Mouse (Mus musculus) neural tube, embryonic 11.5 days (tissue): ENCODE data around the gene Cacna1c. TPM values are rescaled to one million over a fixed set of nuclear protein-coding genes. Genes with fewer than 3 reads are reported as not detected.

Experiments used
- ATAC-seq: fragments of 200-750 bp; cut with Nextera tagmentation; 2 replicates; pipeline ENCODE4 v1.8.0; 2017; ENCODE audit warnings: moderate number of reproducible peaks, mild to moderate bottlenecking, moderate TSS enrichment, moderate library complexity; ENCODE audit not compliant: insufficient read depth, low FRiP score, low TSS enrichment
- DNase-seq: peaks from one replicate; pipeline ENCODE4 v3.0.0-alpha.2; 2015; ENCODE audit warnings: low spot score
- H3K27ac ChIP-seq: fragments of 300-500 bp; sonication (generic); 2 replicates; pipeline ENCODE4 v1.5.1; 2014; ENCODE audit warnings: low read depth, mild to moderate bottlenecking, low read length
- H3K27me3 ChIP-seq: fragments of 300-500 bp; sonication (generic); 2 replicates; pipeline ENCODE4 v1.6.1; 2014; ENCODE audit warnings: mild to moderate bottlenecking, low read length, mixed read lengths; ENCODE audit not compliant: control insufficient read depth, insufficient read depth
- H3K36me3 ChIP-seq: fragments of 300-500 bp; sonication (generic); 2 replicates; pipeline ENCODE4 v1.6.1; 2014; ENCODE audit warnings: mild to moderate bottlenecking, low read length, moderate library complexity, mixed read lengths; ENCODE audit not compliant: control insufficient read depth, insufficient read depth
- H3K4me1 ChIP-seq: fragments of 300-500 bp; sonication (generic); 2 replicates; pipeline ENCODE4 v1.6.1; 2014; ENCODE audit warnings: low read length, mixed read lengths; ENCODE audit not compliant: control insufficient read depth, insufficient read depth
- H3K4me2 ChIP-seq: fragments of 300-500 bp; sonication (generic); 2 replicates; pipeline ENCODE4 v1.6.1; 2014; ENCODE audit warnings: low read depth, mild to moderate bottlenecking, moderate library complexity
- H3K4me3 ChIP-seq: fragments of 300-500 bp; sonication (generic); 2 replicates; pipeline ENCODE4 v1.5.1; 2014; ENCODE audit warnings: low read depth, low read length
- H3K9ac ChIP-seq: fragments of 300-500 bp; sonication (generic); 2 replicates; pipeline ENCODE4 v1.6.1; 2014; ENCODE audit warnings: mild to moderate bottlenecking, low read length
- H3K9me3 ChIP-seq: fragments of 300-500 bp; sonication (generic); 2 replicates; pipeline ENCODE4 v1.6.1; 2016; ENCODE audit warnings: low read length; ENCODE audit not compliant: control insufficient read depth
- WGBS: fragments of 180-500 bp; shearing (Covaris S2); extraction: QIAGEN DNeasy Blood & Tissue Kit; methylation state at CpG from one replicate; pipeline ENCODE4 v1.1.7; 2014; 5-methylcytosine and 5-hydroxymethylcytosine counted together
- polyA plus RNA-seq: library from polyadenylated mRNA; unstranded; fragments of >200 nt; fragmentation: Nextera tagmentation; extraction: Ambion mirVana; gene quantifications from 2 replicates; pipeline ENCODE4 v1.2.1, GENCODE M21; 2014

The Cacna1c gene
- polyA plus RNA-seq, 1 experiment from 2014 or later: 3.3 TPM

- no peaks in the 10 kb centered on the region for H3K36me3 ChIP-seq
- 83% methylated on average over 11 of the region's 11 CpGs for WGBS
- no peak overlapping the region for H3K4me2 ChIP-seq
- H3K27ac ChIP-seq: no peak overlapping the region
- ATAC-seq (no peak), DNase-seq (no peak)
- H3K9ac ChIP-seq: no peak overlapping the region
- H3K27me3 ChIP-seq: no peaks in the 10 kb centered on the region
- no peak overlapping the region for H3K4me3 ChIP-seq
- no peaks in the 10 kb centered on the region for H3K9me3 ChIP-seq
- no peaks in the 10 kb centered on the region for H3K4me1 ChIP-seq
Observed at GRCm38 (mm10) chr6:119228861-119229603, 32.8 kb upstream of the Cacna1c start.

DNA sequence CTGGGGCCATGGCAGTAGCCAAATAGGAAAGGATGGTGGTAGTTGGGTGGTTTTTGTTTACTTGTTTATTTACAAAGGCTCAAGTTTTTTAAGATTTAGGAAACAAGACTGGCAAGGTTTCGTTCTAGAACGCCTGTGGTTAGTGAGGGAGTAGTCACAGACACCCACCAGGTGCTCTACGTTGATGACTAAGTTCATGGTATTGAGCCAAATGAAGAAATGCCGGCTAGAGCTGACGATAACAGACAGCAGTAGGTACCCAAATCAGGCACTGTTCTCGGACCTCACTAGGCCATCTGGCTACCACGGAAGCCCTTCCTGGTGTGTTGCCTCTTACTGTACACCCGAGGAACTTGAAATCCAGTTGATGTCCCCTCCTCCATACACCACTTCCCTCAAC, 30.8 kb upstream of the Cacna1c start:
- Histone ChIP-seq H3K9me3 (no peaks in the 10 kb centered on the region), H3K36me3 (no peaks in the 10 kb centered on the region), H3K4me3 (no peak overlapping the region), H3K27ac (no peak overlapping the region), H3K27me3 (no peaks in the 10 kb centered on the region), H3K9ac (no peak overlapping the region), H3K4me2 (no peak overlapping the region), H3K4me1 (no peaks in the 10 kb centered on the region)
- DNase-seq (no peak), ATAC-seq (no peak)
- WGBS: 89% methylated on average over 8 of the region's 8 CpGs

GRCm38 (mm10) chr6:119225731-119226130, 29.5 kb upstream of the Cacna1c start:
- Histone ChIP-seq H3K27ac (no peak overlapping the region), H3K27me3 (no peaks in the 10 kb centered on the region), H3K9me3 (no peaks in the 10 kb centered on the region), H3K36me3 (no peaks in the 10 kb centered on the region), H3K4me1 (no peaks in the 10 kb centered on the region), H3K4me2 (no peak overlapping the region), H3K4me3 (no peak overlapping the region), H3K9ac (no peak overlapping the region)
- no peak for ATAC-seq
- WGBS: 91% methylated on average over 6 of the region's 6 CpGs
- DNase-seq: no peak

GRCm38 (mm10) chr6:119225226-119225625, 29.0 kb upstream of the Cacna1c start:
- no peak overlapping the region for H3K27ac ChIP-seq
- no peak for DNase-seq
- H3K9ac ChIP-seq: no peak overlapping the region
- WGBS: 87% methylated on average over 12 of the region's 12 CpGs
- H3K4me1 ChIP-seq: no peaks in the 10 kb centered on the region
- no peak overlapping the region for H3K4me3 ChIP-seq
- H3K27me3 ChIP-seq: no peaks in the 10 kb centered on the region
- no peaks in the 10 kb centered on the region for H3K9me3 ChIP-seq
- ATAC-seq: no peak
- no peak overlapping the region for H3K4me2 ChIP-seq
- H3K36me3 ChIP-seq: no peaks in the 10 kb centered on the region

GRCm38 (mm10) chr6:119224451-119225195, 28.4 kb upstream of the Cacna1c start:
- ATAC-seq: no peak
- H3K27ac ChIP-seq: no peak overlapping the region

DNA sequence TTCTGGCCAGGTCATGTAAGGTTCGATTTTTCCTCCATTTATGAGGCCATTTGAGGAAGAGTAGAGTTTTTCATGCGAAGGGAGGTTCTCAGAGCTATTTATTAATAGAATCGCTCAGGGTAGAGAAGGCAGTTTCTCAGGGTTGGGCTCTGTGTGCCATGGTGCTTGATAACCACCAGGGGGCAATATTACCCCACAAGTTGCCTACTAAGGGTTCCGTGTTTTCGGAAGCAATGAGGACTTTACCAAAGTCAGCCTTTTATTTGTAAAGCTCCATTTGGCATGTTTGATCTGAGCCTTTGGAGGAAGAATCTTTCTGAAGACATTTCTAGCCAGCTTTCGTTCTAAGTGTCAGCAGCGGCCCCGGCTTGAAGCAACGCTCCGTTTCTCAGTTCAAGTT, 24.1 kb upstream of the Cacna1c start:
- Histone ChIP-seq H3K9me3 (no peaks in the 10 kb centered on the region), H3K36me3 (peaks cover under 1% of the 10 kb centered on the region; the same call in 1 of the 2 replicates), H3K27me3 (no peaks in the 10 kb centered on the region), H3K4me1 (no peaks in the 10 kb centered on the region), H3K4me2 (no peak overlapping the region), H3K27ac (no peak overlapping the region), H3K4me3 (no peak overlapping the region), H3K9ac (no peak overlapping the region)
- WGBS: 49% methylated on average over 10 of the region's 10 CpGs
- DNase-seq (peak; percentile 61), ATAC-seq (no peak)

More at GRCm38 (mm10) chr6:119224451-119225195, 28.4 kb upstream of the Cacna1c start:
- H3K4me2 ChIP-seq: no peak overlapping the region
- no peak overlapping the region for H3K4me3 ChIP-seq
- no peaks in the 10 kb centered on the region for H3K9me3 ChIP-seq
- no peaks in the 10 kb centered on the region for H3K27me3 ChIP-seq
- no peak overlapping the region for H3K9ac ChIP-seq
- WGBS: 76% methylated on average over 13 of the region's 13 CpGs
- no peak for DNase-seq
- H3K4me1 ChIP-seq: no peaks in the 10 kb centered on the region
- H3K36me3 ChIP-seq: no peaks in the 10 kb centered on the region

DNA sequence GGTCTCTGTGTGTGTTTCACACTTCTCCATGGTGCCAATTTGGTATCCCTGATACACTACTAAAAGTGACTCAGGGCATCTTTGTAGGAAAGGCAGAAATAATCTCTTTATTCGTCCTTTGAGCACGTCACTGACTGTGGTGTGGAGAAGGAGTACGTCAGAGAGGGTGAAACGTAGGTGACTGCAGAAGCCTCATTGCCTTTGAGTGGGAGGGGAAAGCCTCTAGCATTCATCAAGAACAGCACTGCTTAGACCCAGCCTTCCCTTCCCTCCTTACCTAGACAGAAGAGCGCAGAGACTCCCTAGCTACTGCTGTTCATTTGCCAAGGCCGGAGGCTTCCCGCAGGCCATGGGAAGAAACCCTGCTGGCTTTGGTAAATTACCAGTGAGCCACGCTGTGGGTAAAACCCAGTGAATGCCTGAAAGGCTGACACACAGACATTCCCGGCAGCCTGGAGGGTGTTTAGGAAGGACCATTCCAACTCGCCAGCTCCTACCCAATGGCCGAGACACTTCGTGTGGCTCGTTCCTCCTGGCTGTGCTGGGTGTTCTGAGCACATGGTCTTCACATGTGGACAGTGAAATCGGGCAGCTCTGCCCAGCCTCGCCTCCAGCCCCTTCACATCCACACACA, 23.1 kb upstream of the Cacna1c start:
- ATAC-seq (no peak), DNase-seq (no peak)
- H3K9me3 ChIP-seq: no peaks in the 10 kb centered on the region
- no peak overlapping the region for H3K4me2 ChIP-seq
- H3K9ac ChIP-seq: no peak overlapping the region
- no peak overlapping the region for H3K27ac ChIP-seq
- no peaks in the 10 kb centered on the region for H3K27me3 ChIP-seq
- no peak overlapping the region for H3K4me3 ChIP-seq
- no peaks in the 10 kb centered on the region for H3K4me1 ChIP-seq
- peaks cover 5% of the 10 kb centered on the region; the same call in 1 of the 2 replicates for H3K36me3 ChIP-seq
- 76% methylated on average over 15 of the region's 15 CpGs for WGBS

GRCm38 (mm10) chr6:119218591-119218990, 22.4 kb upstream of the Cacna1c start:
- no peaks in the 10 kb centered on the region for H3K9me3 ChIP-seq
- H3K36me3 ChIP-seq: peaks cover 5% of the 10 kb centered on the region; the same call in 1 of the 2 replicates
- no peak overlapping the region for H3K27ac ChIP-seq
- no peak for ATAC-seq
- 84% methylated on average over 5 of the region's 5 CpGs for WGBS
- H3K27me3 ChIP-seq: no peaks in the 10 kb centered on the region
- no peaks in the 10 kb centered on the region for H3K4me1 ChIP-seq
- no peak overlapping the region for H3K4me3 ChIP-seq
- no peak overlapping the region for H3K4me2 ChIP-seq
- H3K9ac ChIP-seq: no peak overlapping the region
- no peak for DNase-seq
